Comparison of ENCODE assay signal across 19 mouse cellular contexts in genomic region chr12:26571602-26572001, GRCm38 (mm10).
"Had no signal": no experiment of that assay in that cellular context is flagged by ENCODE, and none has a peak within 500 bp of the region (broad histone marks: within the 10 kb centered on the region; RNA-seq: fewer than 3 reads in every experiment).

No protein-coding gene starts in this region.

- H3K27me3 ChIP-seq: limb, embryonic 15.5 days; megakaryocyte, embryonic 14.5 days; midbrain, embryonic 13.5 days; neural tube, embryonic 13.5 days had no signal

- H3K4me1 ChIP-seq: limb, embryonic 15.5 days; megakaryocyte, embryonic 14.5 days; midbrain, embryonic 10.5 days; midbrain, embryonic 13.5 days; neural tube, embryonic 13.5 days had no signal

- H3K36me3 ChIP-seq: limb, embryonic 15.5 days; midbrain, embryonic 10.5 days; midbrain, embryonic 13.5 days; neural tube, embryonic 13.5 days had no signal

- ATAC-seq: intestine, postnatal 0 days; liver, postnatal 0 days; midbrain, embryonic 13.5 days; midbrain, embryonic 16.5 days had no signal

- H3K9ac ChIP-seq: limb, embryonic 15.5 days; liver, embryonic 14.5 days; liver, postnatal 0 days; lung, embryonic 14.5 days; midbrain, embryonic 13.5 days; neural tube, embryonic 13.5 days had no signal

- H3K9me3 ChIP-seq: limb, embryonic 15.5 days; midbrain, embryonic 10.5 days; midbrain, embryonic 13.5 days; neural tube, embryonic 13.5 days had no signal

- H3K4me2 ChIP-seq: limb, embryonic 15.5 days; liver, embryonic 11.5 days; lung, embryonic 14.5 days; midbrain, embryonic 13.5 days; neural tube, embryonic 13.5 days had no signal

- H3K27ac ChIP-seq: limb, embryonic 15.5 days; liver, embryonic 14.5 days; midbrain, embryonic 10.5 days; midbrain, embryonic 13.5 days; neural tube, embryonic 13.5 days had no signal

- DNase-seq: kidney, adult 2 months; kidney, postnatal 14 days; liver, postnatal 0 days; lung, embryonic 14.5 days; lung, postnatal 14 days; retina, postnatal 1 day; right cerebral cortex, postnatal 25 days; thymus, adult 18-20 months; thymus, postnatal 36 days had no signal

- H3K4me3 ChIP-seq: limb, embryonic 15.5 days; megakaryocyte, embryonic 14.5 days; midbrain, embryonic 10.5 days; midbrain, embryonic 13.5 days; myocyte; neural tube, embryonic 13.5 days had no signal
